Mouse (Mus musculus): ENCODE results near the gene Abhd6. TPM values are rescaled to one million over a fixed set of nuclear protein-coding genes. Genes with fewer than 3 reads are reported as not detected.

Gene Abhd6
- polyA plus RNA-seq, 1 experiment from 2014 or later = 25.9 TPM

DNA sequence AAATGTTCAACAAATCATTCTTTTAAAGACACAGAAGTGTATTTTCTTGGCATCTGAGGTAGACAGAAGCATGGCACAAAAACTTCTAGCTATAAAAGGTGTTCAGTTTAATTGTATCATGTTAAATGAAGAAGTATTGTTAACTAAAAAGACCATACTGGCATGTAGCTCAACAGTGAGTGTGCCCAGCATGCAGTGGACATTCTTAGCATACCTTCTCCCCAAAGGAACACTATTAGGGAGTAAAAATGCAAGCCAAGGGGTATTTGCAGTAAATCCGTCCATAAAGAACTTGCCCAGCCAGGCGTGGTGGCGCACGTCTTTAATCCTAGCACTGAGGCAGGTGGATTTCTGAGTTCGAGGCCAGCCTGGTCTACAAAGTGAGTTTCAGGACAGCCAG, 33.7 kb downstream of the Abhd6 start:
- H3K9me3 ChIP-seq (replicated peaks) = no peaks in the 10 kb centered on the region
- no peaks in the 10 kb centered on the region for H3K27me3 ChIP-seq
- H3K4me3 ChIP-seq = no peak overlapping the region
- WGBS = 61% methylated on average over 5 of the region's 5 CpGs
- H3K9ac ChIP-seq = no peak overlapping the region
- H3K27ac ChIP-seq = no peak overlapping the region
- no peak for ATAC-seq
- peaks cover 7% of the 10 kb centered on the region; the same call in 1 of the 2 replicates for H3K4me1 ChIP-seq
- no peaks in the 10 kb centered on the region; the same call in 1 of the 2 replicates for H3K36me3 ChIP-seq (ENCODE audit: poor library complexity, severe bottlenecking)
- H3K4me2 ChIP-seq = no peak overlapping the region

DNA sequence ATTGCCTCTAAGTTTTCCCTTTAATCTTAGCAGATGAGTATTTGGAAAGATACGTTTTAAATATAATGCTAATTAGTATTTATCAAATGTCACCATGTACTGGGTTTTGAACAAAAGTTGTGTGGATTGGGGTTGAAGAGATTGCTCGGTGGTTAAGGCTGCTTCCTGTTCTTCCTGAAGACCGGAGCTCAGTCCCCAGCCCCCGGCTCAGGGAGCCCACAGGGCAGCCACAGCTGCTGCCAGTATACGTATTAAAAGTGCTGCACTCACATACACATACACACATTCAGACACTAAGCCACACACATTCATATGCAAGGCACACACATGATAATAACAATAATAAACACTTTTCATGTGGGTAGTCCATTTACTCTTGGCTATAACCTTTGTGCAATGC, 35.4 kb downstream of the Abhd6 start:
- 88% methylated on average over 5 of the region's 5 CpGs for WGBS

GRCm38 (mm10) chr14:8038791-8039448, 36.2 kb downstream of the Abhd6 start:
- no peak for ATAC-seq
- 79% methylated on average over 7 of the region's 7 CpGs for WGBS
- no peak overlapping the region for H3K27ac ChIP-seq
- no peaks in the 10 kb centered on the region for H3K27me3 ChIP-seq
- H3K36me3 ChIP-seq (ENCODE audit: poor library complexity, severe bottlenecking) = peaks cover 3% of the 10 kb centered on the region
- H3K9me3 ChIP-seq (replicated peaks) = no peaks in the 10 kb centered on the region
- no peak overlapping the region for H3K4me3 ChIP-seq
- H3K9ac ChIP-seq = no peak overlapping the region
- H3K4me2 ChIP-seq = no peak overlapping the region
- H3K4me1 ChIP-seq = no peaks in the 10 kb centered on the region

More for the DNA sequence above, 35.4 kb downstream of the Abhd6 start:
- no peaks in the 10 kb centered on the region; the same call in 1 of the 2 replicates for H3K36me3 ChIP-seq (ENCODE audit: poor library complexity, severe bottlenecking)
- ATAC-seq = no peak
- no peaks in the 10 kb centered on the region for H3K27me3 ChIP-seq
- no peak overlapping the region for H3K27ac ChIP-seq
- H3K9me3 ChIP-seq (replicated peaks) = no peaks in the 10 kb centered on the region
- no peak overlapping the region for H3K4me3 ChIP-seq
- H3K9ac ChIP-seq = no peak overlapping the region
- H3K4me1 ChIP-seq = no peaks in the 10 kb centered on the region
- no peak overlapping the region for H3K4me2 ChIP-seq

GRCm38 (mm10) chr14:8040179-8040578, 37.5 kb downstream of the Abhd6 start:
- Histone ChIP-seq H3K36me3 (ENCODE audit: poor library complexity, severe bottlenecking) (peaks cover 4% of the 10 kb centered on the region), H3K4me3 (no peak overlapping the region), H3K27ac (no peak overlapping the region), H3K27me3 (no peaks in the 10 kb centered on the region), H3K9me3 (replicated peaks) (no peaks in the 10 kb centered on the region), H3K4me1 (no peaks in the 10 kb centered on the region), H3K9ac (no peak overlapping the region), H3K4me2 (no peak overlapping the region)
- ATAC-seq = no peak
- 86% methylated on average over 3 of the region's 3 CpGs for WGBS

- Histone ChIP-seq H3K27ac (no peak overlapping the region), H3K27me3 (no peaks in the 10 kb centered on the region), H3K9me3 (replicated peaks) (no peaks in the 10 kb centered on the region), H3K36me3 (ENCODE audit: poor library complexity, severe bottlenecking) (peaks cover 11% of the 10 kb centered on the region), H3K4me1 (no peaks in the 10 kb centered on the region), H3K9ac (no peak overlapping the region), H3K4me3 (no peak overlapping the region), H3K4me2 (no peak overlapping the region)
- ATAC-seq = no peak
- WGBS = 88% methylated on average over 12 of the region's 12 CpGs
Observed at GRCm38 (mm10) chr14:8040911-8041678, 38.4 kb downstream of the Abhd6 start.

GRCm38 (mm10) chr14:8042120-8042519, 39.4 kb downstream of the Abhd6 start:
- no peak overlapping the region for H3K4me3 ChIP-seq
- no peak overlapping the region for H3K9ac ChIP-seq
- 94% methylated on average over 2 of the region's 2 CpGs for WGBS
- no peak overlapping the region for H3K27ac ChIP-seq
- no peaks in the 10 kb centered on the region for H3K27me3 ChIP-seq
- H3K4me2 ChIP-seq = no peak overlapping the region
- H3K36me3 ChIP-seq (ENCODE audit: poor library complexity, severe bottlenecking) = peaks cover 19% of the 10 kb centered on the region
- H3K9me3 ChIP-seq (replicated peaks) = no peaks in the 10 kb centered on the region
- no peak for ATAC-seq
- no peaks in the 10 kb centered on the region for H3K4me1 ChIP-seq

GRCm38 (mm10) chr14:8042577-8042976, 39.9 kb downstream of the Abhd6 start:
- H3K9ac ChIP-seq = no peak overlapping the region
- H3K9me3 ChIP-seq (replicated peaks) = no peaks in the 10 kb centered on the region
- no peaks in the 10 kb centered on the region for H3K4me1 ChIP-seq
- no peak overlapping the region for H3K4me3 ChIP-seq
- WGBS = 90% methylated on average over 9 of the region's 9 CpGs
- H3K4me2 ChIP-seq = no peak overlapping the region
- no peaks in the 10 kb centered on the region for H3K27me3 ChIP-seq
- H3K27ac ChIP-seq = no peak overlapping the region
- no peak for ATAC-seq
- H3K36me3 ChIP-seq (ENCODE audit: poor library complexity, severe bottlenecking) = peaks cover 23% of the 10 kb centered on the region

DNA sequence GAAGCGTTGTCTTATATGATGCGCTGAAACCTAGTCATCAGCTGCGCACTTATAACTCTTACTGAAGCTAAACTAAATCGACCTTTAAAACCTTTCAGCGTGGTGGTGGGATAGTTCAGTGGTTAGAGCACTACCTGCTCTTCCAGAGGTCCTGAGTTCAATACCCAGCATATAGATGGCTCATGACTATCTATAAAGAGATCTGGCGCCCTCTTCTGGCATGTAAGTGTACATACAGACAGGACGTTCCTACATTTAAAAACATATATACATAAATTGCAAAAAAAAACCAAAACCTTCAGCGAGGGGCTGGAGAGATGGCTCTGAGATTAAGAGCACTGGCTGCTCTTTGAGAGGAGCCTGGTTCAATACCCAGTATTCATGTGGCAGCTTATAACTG, 41.6 kb downstream of the Abhd6 start:
- H3K27ac ChIP-seq = no peak overlapping the region
- ATAC-seq = no peak
- no peaks in the 10 kb centered on the region for H3K27me3 ChIP-seq
- H3K9ac ChIP-seq = no peak overlapping the region
- H3K4me3 ChIP-seq = no peak overlapping the region
- WGBS = 66% methylated on average over 8 of the region's 8 CpGs
- H3K4me1 ChIP-seq = no peaks in the 10 kb centered on the region
- no peaks in the 10 kb centered on the region for H3K9me3 ChIP-seq (replicated peaks)
- peaks cover 37% of the 10 kb centered on the region for H3K36me3 ChIP-seq (ENCODE audit: poor library complexity, severe bottlenecking)
- no peak overlapping the region for H3K4me2 ChIP-seq

DNA sequence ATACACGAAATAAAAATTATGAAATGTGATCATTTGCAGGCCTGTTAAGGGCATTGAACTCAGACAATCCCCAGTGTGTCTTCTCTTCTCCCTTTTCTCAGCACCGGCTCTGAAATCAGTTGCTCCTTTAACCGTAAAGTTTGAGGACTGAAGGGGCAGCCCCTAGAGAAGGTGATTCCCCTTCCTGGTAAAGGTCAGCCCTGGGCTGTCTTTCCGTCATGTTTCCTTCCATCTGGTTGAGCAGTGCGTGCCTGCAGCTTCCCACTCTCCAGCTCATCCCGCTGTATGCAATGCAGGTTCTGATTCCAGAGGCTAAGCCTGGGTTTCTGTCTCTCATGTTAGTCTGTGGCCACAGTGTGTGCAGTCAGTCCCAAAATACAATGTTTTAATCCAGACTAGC, 42.1 kb downstream of the Abhd6 start:
- no peaks in the 10 kb centered on the region for H3K27me3 ChIP-seq
- H3K4me3 ChIP-seq = no peak overlapping the region
- peaks cover 41% of the 10 kb centered on the region for H3K36me3 ChIP-seq (ENCODE audit: poor library complexity, severe bottlenecking)
- no peak for ATAC-seq
- no peaks in the 10 kb centered on the region for H3K9me3 ChIP-seq (replicated peaks)
- no peaks in the 10 kb centered on the region for H3K4me1 ChIP-seq
- no peak overlapping the region for H3K27ac ChIP-seq
- no peak overlapping the region for H3K4me2 ChIP-seq
- 92% methylated on average over 6 of the region's 6 CpGs for WGBS
- no peak overlapping the region for H3K9ac ChIP-seq

- H3K4me2 ChIP-seq = no peak overlapping the region
- H3K4me1 ChIP-seq = no peaks in the 10 kb centered on the region
- no peak overlapping the region for H3K9ac ChIP-seq
- no peaks in the 10 kb centered on the region for H3K9me3 ChIP-seq (replicated peaks)
- H3K4me3 ChIP-seq = no peak overlapping the region
- ATAC-seq = no peak
- peaks cover 46% of the 10 kb centered on the region for H3K36me3 ChIP-seq (ENCODE audit: poor library complexity, severe bottlenecking)
- no peaks in the 10 kb centered on the region for H3K27me3 ChIP-seq
- no peak overlapping the region for H3K27ac ChIP-seq
- WGBS = 87% methylated on average over 11 of the region's 11 CpGs
Observed at GRCm38 (mm10) chr14:8045187-8045846, 42.6 kb downstream of the Abhd6 start.

GRCm38 (mm10) chr14:8046839-8047238, 44.1 kb downstream of the Abhd6 start:
- H3K27me3 ChIP-seq = no peaks in the 10 kb centered on the region
- no peak overlapping the region for H3K4me2 ChIP-seq
- ATAC-seq = no peak
- peaks cover 56% of the 10 kb centered on the region for H3K36me3 ChIP-seq (ENCODE audit: poor library complexity, severe bottlenecking)
- H3K9me3 ChIP-seq (replicated peaks) = no peaks in the 10 kb centered on the region
- H3K4me1 ChIP-seq = no peaks in the 10 kb centered on the region
- 96% methylated on average over 6 of the region's 6 CpGs for WGBS
- H3K27ac ChIP-seq = no peak overlapping the region
- no peak overlapping the region for H3K9ac ChIP-seq
- H3K4me3 ChIP-seq = no peak overlapping the region

- H3K4me3 ChIP-seq = no peak overlapping the region
- H3K9me3 ChIP-seq (replicated peaks) = no peaks in the 10 kb centered on the region
- H3K4me2 ChIP-seq = no peak overlapping the region
- peaks cover 64% of the 10 kb centered on the region for H3K36me3 ChIP-seq (ENCODE audit: poor library complexity, severe bottlenecking)
- peaks cover 4% of the 10 kb centered on the region; the same call in 1 of the 2 replicates for H3K4me1 ChIP-seq
- H3K27me3 ChIP-seq = no peaks in the 10 kb centered on the region
- H3K27ac ChIP-seq = no peak overlapping the region
- H3K9ac ChIP-seq = no peak overlapping the region
- no peak for ATAC-seq
- 92% methylated on average over 10 of the region's 10 CpGs for WGBS
Observed at GRCm38 (mm10) chr14:8049334-8049733, 46.6 kb downstream of the Abhd6 start.

All from forebrain, embryonic 13.5 days (tissue).